Mouse (Mus musculus) heart, adult 8-10 months (tissue): ENCODE measurements at regions not wholly inside any gene's neighbourhood (a gene's known extent, or its start where the extent isn't known, plus 50 kb on each side); places are given as distances from the start of the nearest gene placed in this dataset.

Experiments
- DNase-seq: peaks from one replicate; pipeline ENCODE4 v3.0.0; 2022; ENCODE audit warnings: low spot score

GRCm38 (mm10) chr3:109224526-109224925, 101.6 kb downstream of the Slc25a24 start:
- no peak for DNase-seq

DNA sequence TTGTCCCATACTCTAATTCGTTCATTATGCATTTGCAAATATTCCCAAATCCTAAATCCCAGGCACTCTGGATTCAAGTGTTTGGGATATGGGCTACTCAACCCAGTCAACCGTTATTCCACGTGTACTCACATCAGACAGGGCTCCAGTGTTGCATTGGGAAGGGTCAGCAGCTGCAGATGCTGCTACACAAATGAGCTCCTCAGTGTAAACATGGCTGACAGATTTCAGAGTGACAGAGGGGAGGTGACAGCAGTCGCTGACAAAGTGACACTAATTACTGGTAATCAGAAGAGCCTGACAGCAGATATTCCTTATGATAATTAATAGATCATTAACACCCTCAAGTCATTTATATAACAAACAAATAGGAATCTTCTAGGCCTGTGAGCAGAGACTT, 106.2 kb upstream of the Vav3 start:
- no peak for DNase-seq

GRCm38 (mm10) chr3:109236918-109237317, 103.5 kb upstream of the Vav3 start:
- DNase-seq: no peak

GRCm38 (mm10) chr3:109243491-109243890, 97.0 kb upstream of the Vav3 start:
- DNase-seq: no peak

DNA sequence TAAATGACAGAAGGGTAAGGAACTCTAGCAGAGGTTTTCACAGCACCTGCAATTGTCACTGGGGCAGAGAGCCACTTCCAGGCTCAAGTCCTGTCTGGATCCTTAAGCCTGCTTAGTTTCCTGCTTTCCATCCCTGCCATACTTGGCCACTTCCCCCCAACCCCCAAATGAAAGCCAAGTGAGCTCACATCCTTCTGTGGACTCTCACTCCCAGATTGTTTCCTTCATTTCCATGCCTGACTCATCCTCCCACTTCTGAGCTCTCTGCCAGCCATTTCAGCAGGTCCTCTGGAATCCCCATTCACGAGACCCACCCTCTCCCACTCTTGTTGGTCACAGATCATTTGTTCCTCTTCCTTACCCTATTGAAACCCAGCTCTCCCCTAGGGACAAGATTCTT, 91.7 kb upstream of the Vav3 start:
- DNase-seq: no peak

GRCm38 (mm10) chr3:109249359-109249758, 91.1 kb upstream of the Vav3 start:
- no peak for DNase-seq

DNA sequence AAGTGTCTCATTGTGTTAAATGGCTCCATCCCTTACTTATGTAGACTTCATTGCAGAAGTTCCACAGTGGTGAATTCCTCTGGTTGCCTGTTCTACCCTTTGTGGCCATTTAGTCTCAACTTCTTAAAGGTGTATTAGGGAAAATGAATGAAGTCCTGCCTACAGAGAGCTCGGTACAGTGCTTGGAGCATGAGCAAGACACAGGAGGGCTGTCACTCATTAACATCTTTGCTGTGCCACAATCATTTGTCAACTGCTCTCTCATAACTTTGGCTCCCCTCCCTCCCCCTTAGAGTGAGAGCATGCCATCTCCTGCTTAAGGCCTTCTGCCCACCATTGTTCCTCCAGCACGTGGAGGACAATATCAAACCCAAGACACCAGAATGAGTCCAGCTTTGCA, 90.5 kb upstream of the Vav3 start:
- DNase-seq: no peak

DNA sequence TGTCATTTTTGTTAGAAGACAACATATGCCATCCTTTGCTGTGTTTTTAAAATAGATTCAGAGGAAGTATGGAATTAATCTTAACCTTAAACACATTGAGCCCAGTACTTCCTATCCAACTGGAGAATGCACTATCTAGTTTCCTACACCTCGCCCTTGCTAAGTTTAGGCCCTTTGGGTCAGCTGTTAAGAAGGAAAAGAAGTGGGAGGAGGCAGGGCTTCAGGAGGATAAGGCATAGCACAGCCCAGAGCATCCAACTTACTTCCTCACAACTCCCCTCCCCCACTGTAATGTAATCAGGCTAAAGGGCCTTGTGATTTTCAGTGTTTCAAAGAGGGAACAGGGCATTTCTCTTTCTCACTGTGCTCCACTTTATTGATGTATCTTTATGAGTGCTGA, 88.7 kb upstream of the Vav3 start:
- peak; percentile 67 for DNase-seq

DNA sequence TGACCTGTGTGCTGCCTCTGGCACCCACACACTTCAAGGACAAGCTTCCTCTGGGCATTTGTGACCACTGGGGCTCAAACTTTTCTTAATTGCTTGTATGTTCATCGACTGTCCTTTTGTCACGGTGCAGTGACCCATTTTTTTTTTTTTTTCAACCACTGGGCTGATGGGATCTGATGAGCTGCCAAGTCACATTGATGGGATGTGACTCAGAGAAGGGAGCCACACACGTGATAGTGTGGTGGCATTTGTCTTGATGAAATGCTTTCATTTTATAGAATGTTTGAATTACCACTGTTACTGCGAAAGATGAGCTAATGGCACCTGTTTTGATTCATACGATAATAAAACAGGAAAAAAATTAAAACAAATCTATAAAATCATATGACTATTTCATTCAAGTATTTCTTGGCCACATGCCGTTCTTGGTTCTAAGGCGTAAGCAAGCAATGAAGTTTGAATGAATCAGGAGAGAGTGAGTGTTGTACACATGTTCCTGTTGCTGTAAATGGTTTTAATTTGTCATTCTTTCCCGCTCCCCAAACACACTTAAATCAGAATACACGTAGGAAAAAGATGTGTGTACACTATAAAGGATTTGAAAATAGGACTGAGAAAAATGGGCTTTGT, 86.3 kb upstream of the Vav3 start:
- DNase-seq: peak; percentile 50

- DNase-seq: peak; percentile 71
These were observed 85.5 kb upstream of the Vav3 start for GRCm38 (mm10) chr3:109254957-109255356.

DNA sequence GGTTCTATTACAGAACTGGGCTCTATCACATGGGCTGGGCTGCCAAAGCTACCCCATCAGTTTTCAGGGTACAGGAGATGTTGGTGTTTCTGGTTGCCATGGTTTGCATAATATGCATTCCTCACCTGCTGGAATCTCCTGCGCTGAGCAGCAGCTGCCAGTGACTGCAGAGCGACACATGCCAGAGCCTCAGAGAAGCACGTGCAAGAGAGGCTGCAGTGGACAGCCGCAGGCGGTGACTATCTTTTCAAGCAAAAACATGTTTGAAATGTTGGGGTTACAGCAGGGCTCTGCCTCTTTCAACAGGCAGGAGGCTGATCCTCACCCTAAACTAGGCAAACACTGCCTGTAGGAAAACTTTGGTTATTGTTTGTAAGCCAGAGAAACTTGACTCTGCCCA, 83.7 kb upstream of the Vav3 start:
- DNase-seq: no peak

DNA sequence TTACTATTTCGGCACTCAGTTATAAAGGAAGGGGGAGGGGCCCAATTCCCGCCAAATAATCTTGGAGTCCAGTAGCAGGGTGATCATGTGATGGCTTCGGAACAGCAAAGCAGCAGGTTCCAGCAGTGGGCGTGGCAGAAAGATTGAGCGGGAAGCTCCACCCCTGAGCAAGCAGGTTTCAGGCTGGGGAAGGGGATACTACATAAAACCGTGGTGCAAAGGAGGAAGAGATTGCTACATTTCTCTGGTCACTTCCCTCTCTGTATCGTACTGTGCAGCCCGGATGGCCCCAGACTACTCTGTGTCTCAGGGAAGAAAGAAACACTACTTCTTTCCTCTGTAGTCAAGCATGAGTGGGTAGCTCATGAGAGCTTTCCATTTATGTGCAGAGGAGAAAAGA, 73.5 kb upstream of the Vav3 start:
- peak; percentile 28 for DNase-seq

DNA sequence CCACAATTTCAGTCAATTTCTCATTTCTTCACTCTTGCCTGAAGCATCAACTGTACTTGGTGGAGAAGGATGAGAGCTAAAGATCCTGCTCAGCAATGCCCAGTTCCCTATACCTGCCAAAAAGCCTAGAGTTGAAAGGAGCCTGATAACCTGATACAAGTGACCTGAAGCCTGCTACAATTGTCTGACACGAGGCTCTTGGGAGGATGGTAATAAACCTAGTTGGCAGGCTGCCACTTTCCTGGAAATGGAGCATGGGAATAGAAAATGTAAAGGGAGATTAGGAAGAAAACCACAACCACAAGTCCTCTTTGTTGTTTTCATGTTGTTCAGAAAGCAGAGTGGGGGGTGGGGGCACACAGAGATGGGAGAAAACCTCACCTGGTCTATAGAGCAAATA, 69.7 kb upstream of the Vav3 start:
- DNase-seq: no peak

DNA sequence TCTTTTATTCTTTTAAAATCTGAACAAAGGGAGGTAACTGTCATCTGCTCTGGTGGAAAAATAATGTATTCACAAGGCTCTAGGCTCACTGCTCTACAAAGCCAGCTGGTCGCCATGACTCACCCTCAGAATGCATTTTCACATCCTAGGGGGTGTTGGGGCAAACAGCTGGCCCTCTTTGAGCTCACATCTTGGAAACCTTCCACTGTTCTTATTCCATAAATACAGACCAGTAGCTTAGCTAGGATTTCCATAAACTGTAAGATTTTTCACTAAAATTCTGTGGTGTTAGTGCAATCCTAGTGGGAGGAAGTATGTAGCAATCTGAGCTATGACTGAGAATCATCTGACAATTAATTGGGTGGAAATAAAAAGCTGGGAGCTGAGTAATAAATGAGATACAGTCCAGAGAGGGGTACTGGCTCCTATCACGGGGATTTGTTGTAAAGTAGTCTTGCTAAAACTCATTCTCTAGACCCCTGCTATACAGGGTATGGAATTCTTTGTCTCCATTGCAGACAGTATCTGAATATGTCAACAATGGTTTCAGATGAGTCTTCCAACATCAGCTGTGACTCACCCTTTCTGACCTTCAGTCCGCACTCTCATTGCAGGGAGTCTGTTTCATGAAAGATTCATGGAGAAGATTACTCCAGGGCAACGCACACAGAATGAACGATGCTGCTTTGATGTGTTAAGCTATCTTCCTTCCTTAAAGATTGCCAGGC, 67.2 kb upstream of the Vav3 start:
- peak; percentile 30 for DNase-seq

- no peak for DNase-seq
These were observed 66.7 kb upstream of the Vav3 start for GRCm38 (mm10) chr3:109273802-109274155.

- peak; percentile 44 for DNase-seq
These were observed 61.4 kb upstream of the Vav3 start for GRCm38 (mm10) chr3:109279086-109279485.

DNA sequence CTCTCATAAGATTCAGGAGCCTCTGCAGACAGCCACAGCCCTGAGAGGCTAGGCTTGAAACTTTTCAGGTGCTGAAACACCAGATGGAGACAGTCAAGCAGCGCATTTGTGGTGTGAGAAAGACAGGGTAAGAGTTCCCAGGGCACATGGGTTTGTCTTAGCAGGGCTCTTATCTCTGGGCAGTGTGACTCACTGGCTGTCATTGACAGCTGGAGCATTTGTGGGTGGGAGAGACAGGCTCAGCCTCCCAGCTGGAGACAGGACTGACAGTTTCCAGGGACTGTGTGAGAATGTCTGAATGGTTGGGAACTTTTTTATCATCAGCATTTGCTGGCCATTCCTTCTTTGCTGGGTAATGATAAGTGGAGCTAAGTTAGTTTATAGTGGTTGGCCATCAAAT, 53.9 kb upstream of the Vav3 start:
- peak; percentile 68 for DNase-seq
